Mouse (Mus musculus) E14TG2a.4 (cell line): ENCODE results near the gene Trim11.

Source experiments
- H3K27me3 ChIP-seq: 2 replicates; pipeline ENCODE4 v1.6.1; 2014; ENCODE audit warnings: low read length, control low read depth; ENCODE audit not compliant: insufficient read depth
- H3K36me3 ChIP-seq: 2 replicates; pipeline ENCODE4 v1.6.1; 2014; ENCODE audit warnings: low read length, control low read depth; ENCODE audit not compliant: insufficient read depth
- H3K4me1 ChIP-seq: replicated peaks from 2 replicates; pipeline ENCODE4 v1.6.1; 2014; ENCODE audit warnings: low read depth, low read length, control low read depth
- H3K4me3 ChIP-seq: replicated peaks from 2 replicates; pipeline ENCODE4 v1.5.1; 2014; ENCODE audit warnings: mild to moderate bottlenecking, low read length
- H3K9me3 ChIP-seq: 2 replicates; pipeline ENCODE4 v1.6.1; 2014; ENCODE audit warnings: low read length, control low read depth
- CTCF ChIP-seq: conservative IDR thresholded peaks from 2 replicates; pipeline ENCODE4 v1.5.1; 2014; ENCODE audit warnings: low read length
- NANOG ChIP-seq: IDR thresholded peaks from 2 replicates; pipeline ENCODE4 v1.6.1; 2014; ENCODE audit warnings: borderline replicate concordance, low read length, mixed read lengths
- POU5F1 ChIP-seq: IDR thresholded peaks from 2 replicates; pipeline ENCODE4 v1.6.1; 2014; ENCODE audit warnings: low read length, borderline replicate concordance

Gene Trim11

GRCm38 (mm10) chr11:58999830-59000229 is 21.9 kb downstream of the Trim11 start:
- TF ChIP-seq NANOG: no peak
- TF ChIP-seq CTCF: no peak
- TF ChIP-seq POU5F1: no peak
- Histone ChIP-seq H3K4me3 (no peak overlapping the region), H3K9me3 (no peaks in the 10 kb centered on the region), H3K4me1 (peaks cover 15% of the 10 kb centered on the region), H3K27me3 (peaks cover 54% of the 10 kb centered on the region), H3K36me3 (no peaks in the 10 kb centered on the region)

- Histone ChIP-seq H3K27me3 (peaks cover 46% of the 10 kb centered on the region), H3K4me3 (no peak overlapping the region), H3K4me1 (peaks cover 11% of the 10 kb centered on the region; the same call in 1 of the 2 replicates), H3K9me3 (no peaks in the 10 kb centered on the region), H3K36me3 (no peaks in the 10 kb centered on the region)
- TF ChIP-seq CTCF (no peak), NANOG (no peak), POU5F1 (no peak)
These were observed 22.7 kb downstream of the Trim11 start for GRCm38 (mm10) chr11:59000635-59001034.

DNA sequence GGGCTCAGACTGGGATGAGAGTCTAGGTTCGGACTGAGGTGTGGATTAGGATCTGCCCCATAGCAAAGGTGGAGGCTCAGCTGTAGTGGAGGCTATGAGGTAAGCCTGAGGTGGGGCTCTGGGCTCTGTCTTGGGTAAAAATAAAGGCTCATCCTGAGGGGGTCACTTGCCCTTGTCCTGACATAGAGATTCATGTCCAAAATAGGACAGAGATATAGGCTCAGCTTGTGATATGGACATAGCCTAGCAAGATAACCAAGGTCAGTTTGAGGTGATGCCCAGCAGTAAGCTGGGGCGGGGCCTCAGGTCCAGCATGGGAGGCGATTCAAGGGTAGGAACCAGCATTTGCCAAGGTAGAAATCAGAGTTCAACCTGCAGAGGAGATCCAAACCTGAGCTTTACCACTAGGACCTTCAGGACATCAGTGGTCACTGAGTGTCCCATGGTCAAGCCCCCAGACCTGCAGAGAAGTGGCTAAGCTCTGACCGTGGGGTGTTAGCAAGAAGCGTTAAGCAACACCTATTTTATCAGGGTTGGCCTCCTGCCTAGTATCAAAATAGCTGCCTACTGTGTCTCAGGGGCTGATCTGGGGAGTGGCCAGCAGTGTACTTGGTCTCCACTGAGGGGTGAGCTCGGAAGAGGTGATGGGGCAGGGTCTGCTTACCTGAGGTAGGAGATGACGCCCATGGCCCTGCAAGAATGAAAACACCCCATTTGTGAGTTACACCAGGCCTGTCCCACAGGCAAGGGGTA is 24.6 kb downstream of the Trim11 start:
- no peaks in the 10 kb centered on the region for H3K9me3 ChIP-seq
- no peak overlapping the region for H3K4me3 ChIP-seq
- peaks cover 6% of the 10 kb centered on the region; the same call in 1 of the 2 replicates for H3K4me1 ChIP-seq
- no peaks in the 10 kb centered on the region for H3K36me3 ChIP-seq
- TF ChIP-seq CTCF: no peak
- no peak for TF ChIP-seq POU5F1
- TF ChIP-seq NANOG: no peak
- H3K27me3 ChIP-seq: peaks cover 28% of the 10 kb centered on the region

DNA sequence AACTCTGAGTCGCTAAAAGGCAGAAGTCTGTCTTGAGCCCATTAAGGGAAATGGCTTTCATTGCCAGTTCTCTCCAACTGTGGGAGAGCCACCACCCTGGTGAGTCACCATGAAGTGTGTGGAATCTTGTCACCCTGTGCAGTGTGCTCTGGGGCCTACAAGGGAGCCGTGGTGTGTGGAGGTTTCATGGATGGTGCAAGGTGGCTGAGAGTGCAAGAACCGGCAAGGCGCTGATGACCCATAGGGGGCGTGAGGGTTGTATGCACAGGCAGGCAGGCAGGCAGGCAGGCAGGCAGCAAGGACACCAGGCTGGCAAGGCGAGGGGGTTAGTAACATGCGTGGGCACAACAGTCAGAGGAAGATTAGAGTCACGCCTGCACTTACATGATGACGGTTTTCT is 37.2 kb downstream of the Trim11 start:
- Histone ChIP-seq H3K9me3 (no peaks in the 10 kb centered on the region), H3K4me3 (no peak overlapping the region), H3K36me3 (no peaks in the 10 kb centered on the region), H3K27me3 (no peaks in the 10 kb centered on the region; the same call in 1 of the 2 replicates), H3K4me1 (no peaks in the 10 kb centered on the region)
- TF ChIP-seq NANOG: no peak
- peak; percentile 39 for TF ChIP-seq CTCF

- H3K4me3 ChIP-seq: no peak overlapping the region
- 0 out of 2 replicates have a peak, but pooled peaks cover 2% of the 10 kb centered on the region for H3K27me3 ChIP-seq
- no peaks in the 10 kb centered on the region for H3K36me3 ChIP-seq
- peaks cover 3% of the 10 kb centered on the region; the same call in 1 of the 2 replicates for H3K9me3 ChIP-seq
- TF ChIP-seq CTCF (no peak), NANOG (no peak), POU5F1 (no peak)
- H3K4me1 ChIP-seq: no peaks in the 10 kb centered on the region
These were observed 48.5 kb downstream of the Trim11 start for GRCm38 (mm10) chr11:59026411-59026810.

GRCm38 (mm10) chr11:59029003-59029402 is 51.1 kb downstream of the Trim11 start:
- 0 out of 2 replicates have a peak, but pooled peaks cover 2% of the 10 kb centered on the region for H3K27me3 ChIP-seq
- TF ChIP-seq POU5F1 (no peak), CTCF (no peak), NANOG (no peak)

More at GRCm38 (mm10) chr11:59029003-59029402, 51.1 kb downstream of the Trim11 start:
- H3K36me3 ChIP-seq: no peaks in the 10 kb centered on the region
- no peaks in the 10 kb centered on the region for H3K4me1 ChIP-seq
- no peak overlapping the region for H3K4me3 ChIP-seq
- H3K9me3 ChIP-seq: peaks cover 3% of the 10 kb centered on the region; the same call in 1 of the 2 replicates
